Mouse (Mus musculus) liver, postnatal 0 days (tissue): ENCODE results near the gene Maea.

ENCODE experiments used
- CTCF ChIP-seq: sonication (generic); IDR thresholded peaks from 2 replicates; pipeline ENCODE4 v1.5.1; 2016; ENCODE audit warnings: antibody characterized with exemption, low read depth
- EP300 ChIP-seq: IDR thresholded peaks from 2 replicates; pipeline ENCODE4 v1.6.1; 2016; ENCODE audit warnings: antibody characterized with exemption, low read depth, mild to moderate bottlenecking

DNA sequence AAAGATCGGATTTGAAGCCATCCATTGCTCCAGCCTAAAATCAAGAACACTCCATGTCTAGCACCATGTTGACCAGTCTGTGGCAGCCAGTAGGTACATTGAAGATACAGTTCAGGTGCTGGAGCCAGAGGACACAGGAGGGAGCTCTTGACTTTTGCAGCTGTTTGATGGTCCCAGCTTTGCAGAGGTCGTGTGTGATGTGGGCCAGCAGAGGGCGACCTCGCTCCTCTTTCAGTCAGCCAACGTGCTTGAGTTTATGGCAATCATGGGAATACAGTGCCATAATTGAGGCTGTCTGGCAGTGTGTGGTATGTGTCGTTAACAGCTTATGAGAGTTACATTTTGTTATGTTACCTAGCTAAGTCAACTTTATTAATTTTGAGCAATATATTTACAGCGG is 58.5 kb downstream of the Maea start:
- TF ChIP-seq EP300 (no peak), CTCF (peak; percentile 97)
